Mouse (Mus musculus) embryonic facial prominence, embryonic 15.5 days (tissue): ENCODE data around the gene Pagr1b. TPM values are rescaled to one million over a fixed set of nuclear protein-coding genes. Genes with fewer than 3 reads are reported as not detected.

Experiments used
- ATAC-seq: fragments of 200-750 bp; cut with Nextera tagmentation; 2 replicates; pipeline ENCODE4 v1.8.0; 2017; ENCODE audit warnings: low read depth, moderate TSS enrichment; ENCODE audit not compliant: insufficient number of reproducible peaks, low FRiP score, low TSS enrichment
- H3K27ac ChIP-seq: fragments of 300-500 bp; sonication (generic); replicated peaks from 2 replicates; pipeline ENCODE4 v1.5.1; 2015; ENCODE audit warnings: mild to moderate bottlenecking, inconsistent platforms
- H3K27me3 ChIP-seq: fragments of 300-500 bp; sonication (generic); 2 replicates; pipeline ENCODE4 v1.6.1; 2015; ENCODE audit warnings: inconsistent platforms
- H3K36me3 ChIP-seq: fragments of 300-500 bp; sonication (generic); 2 replicates; pipeline ENCODE4 v1.6.1; 2015; ENCODE audit warnings: mild to moderate bottlenecking, inconsistent platforms
- H3K4me1 ChIP-seq: fragments of 300-500 bp; sonication (generic); 2 replicates; pipeline ENCODE4 v1.6.1; 2015; ENCODE audit warnings: inconsistent platforms
- H3K4me2 ChIP-seq: fragments of 300-500 bp; sonication (generic); replicated peaks from 2 replicates; pipeline ENCODE4 v1.6.1; 2015; ENCODE audit warnings: mild to moderate bottlenecking, inconsistent platforms
- H3K4me3 ChIP-seq: fragments of 300-500 bp; sonication (generic); replicated peaks from 2 replicates; pipeline ENCODE4 v1.5.1; 2015; ENCODE audit warnings: mild to moderate bottlenecking, inconsistent platforms
- H3K9ac ChIP-seq: fragments of 300-500 bp; sonication (generic); 2 replicates; pipeline ENCODE4 v1.6.1; 2015; ENCODE audit warnings: inconsistent platforms
- H3K9me3 ChIP-seq: fragments of 300-500 bp; sonication (generic); replicated peaks from 2 replicates; pipeline ENCODE4 v1.6.1; 2016; ENCODE audit warnings: inconsistent platforms
- WGBS: fragments of 180-500 bp; shearing (Covaris S2); methylation state at CpG from one replicate; pipeline ENCODE4 v1.1.7; 2015; 5-methylcytosine and 5-hydroxymethylcytosine counted together
- polyA plus RNA-seq: library from polyadenylated mRNA; unstranded; fragments of >200 nt; fragmentation: Nextera tagmentation; extraction: Ambion mirVana; gene quantifications from 2 replicates; pipeline ENCODE4 v1.2.1, GENCODE M21; 2015

The Pagr1b gene
- polyA plus RNA-seq, 1 experiment from 2014 or later, result 0.43 TPM

DNA sequence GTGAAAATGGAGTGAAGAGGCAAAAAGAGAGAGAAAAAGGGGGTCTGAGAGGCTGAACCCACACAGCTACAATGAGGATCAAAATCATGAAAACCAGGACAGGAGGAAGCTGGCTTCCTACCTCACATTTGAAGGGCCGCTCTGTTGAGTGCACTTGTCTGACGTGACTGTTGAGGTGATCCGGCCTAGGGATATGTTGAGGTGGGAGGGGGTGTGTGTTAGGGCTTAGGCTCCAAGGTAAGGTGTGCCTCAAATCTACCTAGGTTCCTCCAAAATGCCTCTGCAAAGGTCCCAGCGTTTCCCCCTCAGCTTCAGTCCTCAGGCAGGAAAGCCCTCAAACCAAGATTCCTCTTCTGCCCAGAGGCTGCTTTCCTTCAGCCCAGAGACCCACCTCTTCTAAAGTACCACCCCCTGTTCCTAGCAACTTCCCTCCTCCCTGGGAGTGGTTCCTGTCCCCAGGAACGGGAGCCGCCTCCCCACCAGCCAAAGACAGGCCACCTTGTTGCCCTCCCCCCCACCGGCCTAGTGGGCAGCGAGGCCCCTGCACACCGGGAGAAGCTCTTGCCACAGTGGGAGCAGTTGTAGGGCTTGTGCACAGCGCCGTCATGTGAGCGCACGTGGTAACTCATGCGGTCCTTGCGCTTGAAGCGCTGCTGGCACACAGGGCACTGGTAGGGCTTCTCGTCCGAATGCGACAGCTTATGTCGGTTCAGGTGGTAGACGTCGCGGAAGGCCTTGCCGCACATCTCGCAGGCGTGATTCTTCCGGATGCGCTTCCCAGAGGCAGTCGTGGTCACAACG is 8.7 kb upstream of the Pagr1b start:
- H3K36me3 ChIP-seq, result peaks cover 34% of the 10 kb centered on the region
- peak overlapping the region; percentile 85 for H3K4me3 ChIP-seq
- peak overlapping the region; percentile 98 for H3K27ac ChIP-seq
- H3K4me1 ChIP-seq, result peaks cover 59% of the 10 kb centered on the region
- peak; percentile 12; the same call in 1 of the 2 replicates for ATAC-seq
- H3K27me3 ChIP-seq, result no peaks in the 10 kb centered on the region
- H3K9ac ChIP-seq, result peak overlapping the region; percentile 96
- 1% methylated on average over 30 of the region's 30 CpGs for WGBS
- H3K4me2 ChIP-seq, result peak overlapping the region; percentile 70
- H3K9me3 ChIP-seq, result no peaks in the 10 kb centered on the region

DNA sequence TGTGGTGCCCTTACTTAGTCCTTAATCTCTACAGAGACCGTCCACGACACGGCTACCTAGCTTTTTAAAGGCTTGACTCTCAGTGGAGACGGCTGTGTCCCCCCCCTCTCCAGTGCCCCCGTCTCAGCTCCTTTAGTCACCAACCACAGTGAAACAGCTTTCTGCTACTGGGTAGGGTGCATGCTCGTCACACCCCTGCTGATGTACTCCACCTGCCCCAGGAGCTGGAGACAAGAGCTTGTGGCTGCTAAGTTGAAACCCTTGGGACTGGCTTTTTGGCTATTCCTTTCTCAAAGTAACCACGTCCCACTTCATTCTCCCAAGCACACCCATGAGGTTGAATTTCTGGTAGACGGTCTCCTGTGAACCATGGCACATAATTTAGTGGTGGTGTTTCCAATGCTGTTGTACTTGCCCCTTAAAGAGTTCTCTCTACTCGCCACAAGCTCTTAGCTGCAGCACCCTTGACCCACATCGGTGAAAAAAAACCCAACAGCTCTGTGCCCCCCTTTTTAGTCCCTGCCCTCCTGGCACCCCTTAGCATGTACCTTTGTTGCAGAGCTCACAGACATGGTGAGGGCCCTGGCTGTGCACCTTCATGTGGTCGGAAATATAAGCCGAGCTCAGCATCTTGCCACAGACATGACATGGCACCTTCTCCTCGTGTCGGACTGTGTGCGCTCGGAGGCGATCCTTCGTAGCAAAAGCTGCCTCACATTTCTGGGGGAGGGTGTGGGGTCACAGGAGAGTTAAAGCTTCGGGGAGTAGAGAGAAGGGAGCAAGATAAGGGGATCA is 7.8 kb upstream of the Pagr1b start:
- H3K36me3 ChIP-seq, result peaks cover 25% of the 10 kb centered on the region

DNA sequence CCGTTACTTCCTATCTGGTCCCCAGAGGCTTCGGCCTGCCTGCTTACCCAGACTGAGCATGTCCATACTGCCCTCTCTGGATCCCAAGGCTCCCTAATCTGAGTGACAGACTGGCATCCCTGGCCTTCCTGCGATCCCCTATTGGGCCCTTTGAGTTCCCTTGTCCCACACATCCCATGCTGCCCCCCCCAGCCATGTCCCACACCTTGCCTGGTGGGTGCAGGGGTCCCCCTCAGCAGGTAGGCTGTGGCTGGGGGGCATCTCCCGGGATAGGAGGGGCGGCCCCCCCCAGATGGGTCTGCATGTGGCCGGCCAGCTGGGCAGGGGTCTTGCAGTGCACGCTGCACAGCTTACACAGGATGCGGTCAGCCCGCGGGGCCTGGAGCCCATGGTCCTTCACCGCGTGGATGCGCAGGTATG is 7.0 kb upstream of the Pagr1b start:
- peak overlapping the region; percentile 85 for H3K4me3 ChIP-seq
- H3K27me3 ChIP-seq, result no peaks in the 10 kb centered on the region
- peaks cover 75% of the 10 kb centered on the region for H3K4me1 ChIP-seq
- no peak for ATAC-seq
- no peaks in the 10 kb centered on the region for H3K9me3 ChIP-seq
- 0 out of 2 replicates have a peak overlapping the region, but pooled peaks have one; percentile 23 for H3K9ac ChIP-seq
- peak overlapping the region; percentile 70 for H3K4me2 ChIP-seq
- peaks cover 23% of the 10 kb centered on the region for H3K36me3 ChIP-seq
- WGBS, result 70% methylated on average over 13 of the region's 13 CpGs
- peak overlapping the region; percentile 55 for H3K27ac ChIP-seq

More for the DNA sequence above, 7.8 kb upstream of the Pagr1b start:
- no peak for ATAC-seq
- H3K27ac ChIP-seq, result peak overlapping the region; percentile 98; the same call in 1 of the 2 replicates
- peak overlapping the region; percentile 85 for H3K4me3 ChIP-seq
- WGBS, result 19% methylated on average over 19 of the region's 19 CpGs
- peak overlapping the region; percentile 70 for H3K4me2 ChIP-seq
- peaks cover 67% of the 10 kb centered on the region for H3K4me1 ChIP-seq
- H3K27me3 ChIP-seq, result no peaks in the 10 kb centered on the region
- peak overlapping the region; percentile 96 for H3K9ac ChIP-seq
- H3K9me3 ChIP-seq, result no peaks in the 10 kb centered on the region

GRCm38 (mm10) chr7:127022528-127023271 is 6.4 kb upstream of the Pagr1b start:
- Histone ChIP-seq H3K36me3 (peaks cover 23% of the 10 kb centered on the region), H3K4me3 (peak overlapping the region; percentile 85), H3K9me3 (no peaks in the 10 kb centered on the region), H3K4me1 (peaks cover 75% of the 10 kb centered on the region), H3K4me2 (peak overlapping the region; percentile 70), H3K27me3 (no peaks in the 10 kb centered on the region), H3K9ac (0 out of 2 replicates have a peak overlapping the region, but pooled peaks have one; percentile 23), H3K27ac (peak overlapping the region; percentile 95)
- WGBS, result 72% methylated on average over 7 of the region's 7 CpGs
- ATAC-seq, result no peak

- Histone ChIP-seq H3K4me1 (peaks cover 77% of the 10 kb centered on the region), H3K4me2 (peak overlapping the region; percentile 89), H3K9me3 (no peaks in the 10 kb centered on the region), H3K4me3 (peak overlapping the region; percentile 85), H3K27ac (peak overlapping the region; percentile 95), H3K36me3 (peaks cover 23% of the 10 kb centered on the region), H3K27me3 (no peaks in the 10 kb centered on the region), H3K9ac (peak overlapping the region; percentile 57)
- no peak for ATAC-seq
- WGBS, result 40% methylated on average over 5 of the region's 5 CpGs
Observed at GRCm38 (mm10) chr7:127021563-127022527, 5.6 kb upstream of the Pagr1b start.

DNA sequence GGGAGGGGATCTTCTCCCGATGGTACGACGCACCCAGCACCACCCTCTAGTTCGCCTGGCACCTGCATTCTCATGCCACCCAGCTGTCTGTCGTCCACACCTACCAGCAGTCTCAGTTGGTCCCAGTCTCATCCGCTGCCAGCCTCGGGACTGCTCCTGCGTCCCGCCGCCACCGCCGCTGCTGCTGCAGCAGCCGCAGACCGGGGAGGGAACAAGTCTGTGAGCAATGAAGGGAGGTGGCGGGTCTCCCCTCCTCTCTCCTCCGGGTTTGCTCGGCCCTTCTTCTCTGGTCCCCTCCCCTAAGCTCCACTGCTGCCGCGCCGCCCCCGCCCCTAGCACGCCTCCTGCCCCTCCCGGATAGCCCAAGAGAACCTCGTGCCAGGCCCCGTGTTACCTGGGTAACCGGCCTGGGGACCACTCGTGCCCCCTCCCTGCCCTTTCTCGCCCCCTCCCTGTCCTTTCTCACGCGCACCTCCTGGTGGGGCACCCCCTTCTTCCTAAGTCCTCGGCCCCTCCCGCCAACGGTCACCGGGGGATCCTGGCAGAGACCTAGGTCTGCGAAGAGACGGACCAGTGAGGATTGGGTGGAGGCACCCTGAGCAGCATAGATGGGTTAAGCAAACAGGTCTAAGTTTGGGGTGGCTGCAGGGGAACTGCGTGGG is 4.7 kb upstream of the Pagr1b start, which contains the start of the genes Gm42742 and Prrt2:
Gm42742 (minus strand) TSS at position 197 of the 662 bp plus-strand sequence.
Prrt2 (minus strand) TSS at position 311 of the 662 bp plus-strand sequence.
- peaks cover 81% of the 10 kb centered on the region for H3K4me1 ChIP-seq
- H3K36me3 ChIP-seq, result peaks cover 23% of the 10 kb centered on the region
- peak within 1 kb of the TSS; percentile 95 for H3K27ac ChIP-seq
- peak within 1 kb of the TSS; percentile 66 for H3K4me3 ChIP-seq
- H3K4me2 ChIP-seq, result peak within 1 kb of the TSS; percentile 89
- H3K9ac ChIP-seq, result peak within 1 kb of the TSS; percentile 57
- WGBS, result under 1% methylated on average over 37 of the region's 37 CpGs
- H3K9me3 ChIP-seq, result no peaks in the 10 kb centered on the region
- peak; percentile 59 for ATAC-seq
- H3K27me3 ChIP-seq, result no peaks in the 10 kb centered on the region

GRCm38 (mm10) chr7:127020491-127020890 is 4.2 kb upstream of the Pagr1b start:
- no peak for ATAC-seq

GRCm38 (mm10) chr7:127020031-127020430 is 3.7 kb upstream of the Pagr1b start:
- Histone ChIP-seq H3K9ac (peak overlapping the region; percentile 57), H3K36me3 (peaks cover 32% of the 10 kb centered on the region), H3K4me3 (peak overlapping the region; percentile 66), H3K27ac (peak overlapping the region; percentile 95), H3K9me3 (no peaks in the 10 kb centered on the region), H3K27me3 (no peaks in the 10 kb centered on the region), H3K4me2 (peak overlapping the region; percentile 89), H3K4me1 (peaks cover 91% of the 10 kb centered on the region)
- no peak for ATAC-seq
- 27% methylated on average over 3 of the region's 3 CpGs for WGBS

More at GRCm38 (mm10) chr7:127020491-127020890, 4.2 kb upstream of the Pagr1b start:
- H3K9me3 ChIP-seq, result no peaks in the 10 kb centered on the region
- peak overlapping the region; percentile 95 for H3K27ac ChIP-seq
- H3K27me3 ChIP-seq, result no peaks in the 10 kb centered on the region
- peak overlapping the region; percentile 57 for H3K9ac ChIP-seq
- 21% methylated on average over 5 of the region's 5 CpGs for WGBS
- peak overlapping the region; percentile 66 for H3K4me3 ChIP-seq
- peak overlapping the region; percentile 89 for H3K4me2 ChIP-seq
- H3K36me3 ChIP-seq, result peaks cover 28% of the 10 kb centered on the region
- peaks cover 87% of the 10 kb centered on the region for H3K4me1 ChIP-seq

- WGBS, result 48% methylated on average over 14 of the region's 14 CpGs
- Histone ChIP-seq H3K4me1 (peaks cover 91% of the 10 kb centered on the region), H3K27ac (peak overlapping the region; percentile 95)
Observed at GRCm38 (mm10) chr7:127019306-127019960, 3.1 kb upstream of the Pagr1b start.

More at GRCm38 (mm10) chr7:127019306-127019960, 3.1 kb upstream of the Pagr1b start:
- H3K27me3 ChIP-seq, result no peaks in the 10 kb centered on the region
- no peak for ATAC-seq
- no peaks in the 10 kb centered on the region for H3K9me3 ChIP-seq
- H3K36me3 ChIP-seq, result peaks cover 38% of the 10 kb centered on the region
- H3K9ac ChIP-seq, result peak overlapping the region; percentile 57
- H3K4me3 ChIP-seq, result peak overlapping the region; percentile 66
- peak overlapping the region; percentile 89 for H3K4me2 ChIP-seq
